Mouse (Mus musculus) liver, embryonic 14.5 days (tissue): ENCODE data around the gene Rrp7a.

Experiments
- CTCF ChIP-seq: IDR thresholded peaks from 2 replicates; pipeline ENCODE4 v1.5.1; 2016; ENCODE audit warnings: antibody characterized with exemption, low read depth, control low read depth
- EP300 ChIP-seq: IDR thresholded peaks from 2 replicates; pipeline ENCODE4 v1.6.1; 2016; ENCODE audit warnings: antibody characterized with exemption, low read depth

DNA sequence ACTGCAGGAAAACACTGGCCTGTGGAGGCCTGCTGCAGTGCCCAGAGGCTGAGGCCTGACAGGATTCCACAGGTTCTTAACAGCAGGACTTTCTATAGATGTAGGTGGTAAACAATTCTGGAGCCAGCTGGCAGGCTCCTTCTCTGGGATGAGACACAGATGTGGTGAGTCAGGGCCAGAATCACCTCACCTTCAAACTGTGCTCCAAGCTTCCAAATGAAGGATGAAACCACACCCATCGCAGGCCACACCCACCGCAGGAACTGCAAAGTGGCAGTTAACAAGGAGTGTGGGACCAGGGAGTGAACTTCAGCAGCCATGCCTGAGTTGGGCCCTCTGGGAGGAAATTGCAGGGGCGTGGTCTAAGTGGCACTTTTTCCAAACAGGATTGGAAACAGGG, 31.7 kb downstream of the Rrp7a start:
- no peak for TF ChIP-seq EP300
- no peak for TF ChIP-seq CTCF
